Mouse (Mus musculus) left cerebral cortex, adult 8-10 months (tissue): ENCODE results near the gene Cyp4b1. TPM values are rescaled to one million over a fixed set of nuclear protein-coding genes. Genes with fewer than 3 reads are reported as not detected.

Experiments used
- total RNA-seq, 4 experiments: library from RNA; stranded (reverse); gene quantifications; 2 replicates each; pipeline ENCODE4 v1.2.4; 2022

Gene Cyp4b1
- total RNA-seq, 4 experiments from 2014 or later: 1.7 to 2.8 (median 2.3) TPM

Other genes starting within 250 kb of the Cyp4b1 start
- gene Cyp4a12b, start 236.1 kb downstream of the Cyp4b1 start, total RNA-seq: under 1 TPM in 1 of 4 experiments, not detected in 3; 0.27 TPM
- not detected for gene Cyp4a30b, start 195.1 kb downstream of the Cyp4b1 start, total RNA-seq
- not detected for gene Cyp4a14, start 151.6 kb downstream of the Cyp4b1 start, total RNA-seq
- not detected for gene Cyp4a10, start 129.5 kb downstream of the Cyp4b1 start, total RNA-seq
- gene Cyp4a31, start 84.1 kb downstream of the Cyp4b1 start, total RNA-seq: not detected
- not detected for gene Cyp4a32, start 46.8 kb downstream of the Cyp4b1 start, total RNA-seq
- 10 to 100 TPM; 57.1 to 59.7 (median 57.6) TPM for gene Efcab14, start 90.0 kb upstream of the Cyp4b1 start, total RNA-seq
- gene Tex38, start 133.3 kb upstream of the Cyp4b1 start, total RNA-seq: 1 to 10 TPM in 1 of 4 experiments, under 1 TPM in 2, not detected in 1; 0.48 to 1.0 (median 0.95) TPM
- gene Atpaf1, start 137.1 kb upstream of the Cyp4b1 start, total RNA-seq: 10 to 100 TPM; 77.6 to 82.8 (median 81.9) TPM
- gene Mob3c, start 180.4 kb upstream of the Cyp4b1 start, total RNA-seq: 1 to 10 TPM; 5.0 to 7.3 (median 6.1) TPM
- 10 to 100 TPM; 34.9 to 45.5 (median 39.6) TPM for gene Mknk1, start 191.5 kb upstream of the Cyp4b1 start, total RNA-seq
- gene Kncn, start 236.7 kb upstream of the Cyp4b1 start, total RNA-seq: under 1 TPM in 3 of 4 experiments, not detected in 1; 0.21 to 0.53 (median 0.35) TPM
- gene 6430628N08Rik, start 242.9 kb upstream of the Cyp4b1 start, total RNA-seq: under 1 TPM; 0.38 to 0.56 (median 0.54) TPM